Comparison of ENCODE assay signal across 18 mouse cellular contexts in the genomic region with DNA sequence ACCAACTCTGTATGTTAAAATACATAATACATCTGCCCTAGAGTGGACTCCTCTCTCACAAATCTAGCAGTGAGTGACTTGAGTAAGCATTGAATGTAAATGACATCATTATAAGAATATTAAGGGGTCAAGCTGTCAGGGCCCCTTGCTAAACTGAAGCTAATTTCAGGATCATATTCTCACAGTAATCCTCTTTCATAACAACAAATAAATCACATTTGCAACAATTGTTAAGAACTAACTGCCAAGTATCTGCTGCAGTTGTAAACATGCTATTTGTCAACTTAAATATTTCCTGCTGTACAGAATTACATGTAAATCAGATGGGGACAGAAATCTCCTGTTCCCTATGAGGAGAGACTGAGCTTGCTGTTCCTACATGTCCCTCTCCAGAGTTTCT. TPM values are rescaled to one million over a fixed set of nuclear protein-coding genes. Genes with fewer than 3 reads are reported as not detected.
A peak's percentile ranks its signal among the peaks of the same experiment; 100 is the strongest.
DNase-seq lines count a peak whose midpoint lies in the region; ATAC-seq and TF ChIP-seq lines count a peak whose summit lies in the region.
"Had no signal": no experiment of that assay in that cellular context is flagged by ENCODE, and none has a peak within 500 bp of the region (broad histone marks: within the 10 kb centered on the region; RNA-seq: fewer than 3 reads in every experiment).

No protein-coding gene starts in this region.

- H3K27ac ChIP-seq in lung, embryonic 14.5 days (ENCODE audit: low read depth): no peak overlapping the region
- no peak overlapping the region for H3K27ac ChIP-seq in lung, postnatal 0 days (ENCODE audit: low read length)
- no peak overlapping the region for H3K27ac ChIP-seq in midbrain, embryonic 11.5 days (ENCODE audit: low read depth, low read length)
- H3K27ac ChIP-seq: embryonic facial prominence, embryonic 10.5 days; embryonic facial prominence, embryonic 12.5 days; forebrain, embryonic 13.5 days; forebrain, embryonic 15.5 days had no signal

- peak; percentile 72 for DNase-seq in lung, embryonic 14.5 days
- no peak for DNase-seq in lung, postnatal 10 days
- peak; percentile 58 for DNase-seq in lung, postnatal 0 days (ENCODE audit: low spot score)
- DNase-seq in lung, postnatal 36 days: no peak
- peak; percentile 7 for DNase-seq in adipocyte (ENCODE audit: low spot score)
- no peak for DNase-seq in midbrain, embryonic 11.5 days (ENCODE audit: low spot score, missing footprints)
- DNase-seq: adrenal gland, adult 8-10 months; adrenal gland, postnatal 14 days; adrenal gland, postnatal 36 days; cerebellum, adult 11-12 months; cerebellum, adult 2 months; cerebellum, adult 9-10 months; cerebellum, postnatal 10 days; cerebellum, postnatal 25 days had no signal

- no peak overlapping the region for H3K9ac ChIP-seq in lung, embryonic 14.5 days
- no peak overlapping the region for H3K9ac ChIP-seq in lung, postnatal 0 days (replicated peaks; ENCODE audit: low read depth)
- no peak overlapping the region for H3K9ac ChIP-seq in midbrain, embryonic 11.5 days (ENCODE audit: low read length)
- H3K9ac ChIP-seq: embryonic facial prominence, embryonic 12.5 days; forebrain, embryonic 13.5 days; forebrain, embryonic 15.5 days had no signal

- no peaks in the 10 kb centered on the region for H3K36me3 ChIP-seq in lung, embryonic 14.5 days (ENCODE audit: insufficient read depth)
- H3K36me3 ChIP-seq in lung, postnatal 0 days (ENCODE audit: insufficient read depth, low read length): no peaks in the 10 kb centered on the region
- H3K36me3 ChIP-seq in midbrain, embryonic 11.5 days (ENCODE audit: control insufficient read depth, insufficient read depth, low read length): no peaks in the 10 kb centered on the region
- H3K36me3 ChIP-seq: embryonic facial prominence, embryonic 10.5 days; embryonic facial prominence, embryonic 12.5 days; forebrain, embryonic 15.5 days had no signal

- no peak for TF ChIP-seq EP300 in lung, postnatal 0 days (IDR thresholded peaks at IDR 0.05)

- H3K27me3 ChIP-seq in lung, embryonic 14.5 days (ENCODE audit: insufficient read depth, low read length): no peaks in the 10 kb centered on the region
- H3K27me3 ChIP-seq in lung, postnatal 0 days (replicated peaks; ENCODE audit: insufficient read depth, low read length): peaks cover 3% of the 10 kb centered on the region; the same call in 1 of the 2 replicates
- no peaks in the 10 kb centered on the region for H3K27me3 ChIP-seq in midbrain, embryonic 11.5 days (ENCODE audit: control insufficient read depth, insufficient read depth, low read length)
- H3K27me3 ChIP-seq: embryonic facial prominence, embryonic 12.5 days; forebrain, embryonic 15.5 days had no signal

- no peaks in the 10 kb centered on the region for H3K9me3 ChIP-seq in lung, embryonic 14.5 days (ENCODE audit: low read depth, low read length)
- no peaks in the 10 kb centered on the region for H3K9me3 ChIP-seq in lung, postnatal 0 days (ENCODE audit: low read length)
- no peaks in the 10 kb centered on the region for H3K9me3 ChIP-seq in midbrain, embryonic 11.5 days (ENCODE audit: control insufficient read depth, low read length)
- H3K9me3 ChIP-seq: embryonic facial prominence, embryonic 10.5 days; embryonic facial prominence, embryonic 12.5 days; forebrain, embryonic 13.5 days; forebrain, embryonic 15.5 days had no signal

- no peak overlapping the region for H3K4me2 ChIP-seq in lung, embryonic 14.5 days
- no peak overlapping the region for H3K4me2 ChIP-seq in lung, postnatal 0 days (replicated peaks; ENCODE audit: low read depth, low read length)
- H3K4me2 ChIP-seq in midbrain, embryonic 11.5 days: no peak overlapping the region
- H3K4me2 ChIP-seq: embryonic facial prominence, embryonic 12.5 days; forebrain, embryonic 13.5 days; forebrain, embryonic 15.5 days had no signal

- no peaks in the 10 kb centered on the region for H3K4me1 ChIP-seq in lung, embryonic 14.5 days (ENCODE audit: insufficient read depth)
- H3K4me1 ChIP-seq in lung, postnatal 0 days (ENCODE audit: insufficient read depth, low read depth, low read length): no peaks in the 10 kb centered on the region
- no peaks in the 10 kb centered on the region for H3K4me1 ChIP-seq in midbrain, embryonic 11.5 days (ENCODE audit: control insufficient read depth, insufficient read depth, low read length)
- H3K4me1 ChIP-seq: embryonic facial prominence, embryonic 10.5 days; embryonic facial prominence, embryonic 12.5 days; forebrain, embryonic 13.5 days; forebrain, embryonic 15.5 days had no signal

- H3K4me3 ChIP-seq in lung, embryonic 14.5 days (ENCODE audit: low read depth, low read length): no peak overlapping the region
- no peak overlapping the region for H3K4me3 ChIP-seq in lung, postnatal 0 days (ENCODE audit: low read depth, low read length)
- H3K4me3 ChIP-seq in midbrain, embryonic 11.5 days (ENCODE audit: low read depth, low read length): no peak overlapping the region
- H3K4me3 ChIP-seq: embryonic facial prominence, embryonic 10.5 days; embryonic facial prominence, embryonic 12.5 days; forebrain, embryonic 13.5 days; forebrain, embryonic 15.5 days had no signal

- TF ChIP-seq CTCF in lung, embryonic 14.5 days (IDR thresholded peaks at IDR 0.05; ENCODE audit: low read depth): no peak
- no peak for TF ChIP-seq CTCF in lung, postnatal 0 days (IDR thresholded peaks at IDR 0.05)

- ATAC-seq in lung, embryonic 14.5 days (ENCODE audit: insufficient read depth): 0 out of 2 replicates have a peak, but pooled peaks have one; percentile 17
- no peak for ATAC-seq in lung, postnatal 0 days
- no peak for ATAC-seq in midbrain, embryonic 11.5 days (ENCODE audit: low FRiP score)
- ATAC-seq: forebrain, embryonic 13.5 days; forebrain, embryonic 15.5 days had no signal

RNA-seq across cellular contexts. Expression of a gene that starts 57.4 kb away (rescaled TPM):
- polyA plus RNA-seq in lung, embryonic 14.5 days (2014; fragmentation: Nextera tagmentation; extraction: Ambion mirVana): 37.5 and 39.5 TPM in 2 replicates
- polyA plus RNA-seq in lung, postnatal 0 days (2015; fragmentation: Nextera tagmentation; extraction: Ambion mirVana): 51.7 and 57.5 TPM in 2 replicates
- 43.2 and 46.5 TPM in 2 replicates for polyA plus RNA-seq in midbrain, embryonic 11.5 days (2014; fragmentation: Nextera tagmentation; extraction: Ambion mirVana)

Comparison
In these comparisons a context has a peak if more than half of its experiments do, and no peak if none do; other contexts are left out.
1. DNase-seq: peak in lung, embryonic 14.5 days (single experiment), lung, postnatal 0 days (single experiment) and adipocyte (single experiment); none in lung, postnatal 10 days (single experiment), lung, postnatal 36 days (single experiment) and midbrain, embryonic 11.5 days (single experiment).